Mouse (Mus musculus) urinary bladder, postnatal 14 days (tissue): Measurements from ENCODE around the gene Kdm4a.

Source experiments
- DNase-seq: peaks from one replicate; pipeline ENCODE4 v3.0.0; 2021; ENCODE audit warnings: low spot score

Kdm4a gene

GRCm38 (mm10) chr4:118115132-118115531 is 64.7 kb downstream of the Kdm4a start:
- DNase-seq, result no peak

GRCm38 (mm10) chr4:118112601-118113000 is 67.2 kb downstream of the Kdm4a start:
- no peak for DNase-seq

- DNase-seq, result no peak
Observed at GRCm38 (mm10) chr4:118109649-118110048, 70.2 kb downstream of the Kdm4a start.

- DNase-seq, result peak; percentile 61
Observed at GRCm38 (mm10) chr4:118108779-118109178, 71.1 kb downstream of the Kdm4a start.

GRCm38 (mm10) chr4:118105256-118106053 is 74.4 kb downstream of the Kdm4a start:
- no peak for DNase-seq

- DNase-seq, result no peak
Observed at GRCm38 (mm10) chr4:118103280-118103830, 76.5 kb downstream of the Kdm4a start.

GRCm38 (mm10) chr4:118101497-118101896 is 78.3 kb downstream of the Kdm4a start:
- no peak for DNase-seq

- no peak for DNase-seq
Observed at GRCm38 (mm10) chr4:118099637-118100364, 80.0 kb downstream of the Kdm4a start.

GRCm38 (mm10) chr4:118098571-118098970 is 81.3 kb downstream of the Kdm4a start:
- no peak for DNase-seq

- DNase-seq, result no peak
Observed at GRCm38 (mm10) chr4:118096069-118096468, 83.8 kb downstream of the Kdm4a start.

- DNase-seq, result no peak
Observed at GRCm38 (mm10) chr4:118092784-118093457, 86.9 kb downstream of the Kdm4a start.

- no peak for DNase-seq
Observed at GRCm38 (mm10) chr4:118090449-118090848, 89.4 kb downstream of the Kdm4a start.

GRCm38 (mm10) chr4:118089939-118090338 is 89.9 kb downstream of the Kdm4a start:
- peak; percentile 40 for DNase-seq

- no peak for DNase-seq
Observed at GRCm38 (mm10) chr4:118088771-118089170, 91.1 kb downstream of the Kdm4a start.
